Mouse (Mus musculus) hindbrain, embryonic 11.5 days (tissue): ENCODE results near the gene Gm36079. TPM values are rescaled to one million over a fixed set of nuclear protein-coding genes. Genes with fewer than 3 reads are reported as not detected.
"Not testable (repeated sequence)": the region's sequence is repeated elsewhere in the genome, so short reads cannot be mapped to it uniquely, and the experiment has no call there.

Experiments
- ATAC-seq: fragments of 200-750 bp; cut with Nextera tagmentation; 2 replicates; pipeline ENCODE4 v1.8.0; 2017; ENCODE audit warnings: mild to moderate bottlenecking, moderate TSS enrichment, moderate library complexity; ENCODE audit not compliant: low FRiP score
- DNase-seq: peaks from one replicate; pipeline ENCODE4 v3.0.0-alpha.2; 2015; ENCODE audit warnings: low spot score
- H3K27ac ChIP-seq: fragments of 300-500 bp; sonication (generic); 2 replicates; pipeline ENCODE4 v1.5.1; 2014; ENCODE audit warnings: mild to moderate bottlenecking, low read depth, low read length
- H3K27me3 ChIP-seq: fragments of 300-500 bp; sonication (generic); 2 replicates; pipeline ENCODE4 v1.6.1; 2014; ENCODE audit warnings: mild to moderate bottlenecking, low read length, moderate library complexity, mixed read lengths; ENCODE audit not compliant: control insufficient read depth, insufficient read depth
- H3K36me3 ChIP-seq: fragments of 300-500 bp; sonication (generic); 2 replicates; pipeline ENCODE4 v1.6.1; 2014; ENCODE audit warnings: mild to moderate bottlenecking, low read length, moderate library complexity, mixed read lengths; ENCODE audit not compliant: control insufficient read depth, insufficient read depth
- H3K4me1 ChIP-seq: fragments of 300-500 bp; sonication (generic); replicated peaks from 2 replicates; pipeline ENCODE4 v1.6.1; 2014; ENCODE audit warnings: low read length, mixed read lengths; ENCODE audit not compliant: control insufficient read depth, insufficient read depth
- H3K4me2 ChIP-seq: fragments of 300-500 bp; sonication (generic); replicated peaks from 2 replicates; pipeline ENCODE4 v1.6.1; 2014; ENCODE audit warnings: mild to moderate bottlenecking, low read depth, low read length
- H3K4me3 ChIP-seq: fragments of 300-500 bp; sonication (generic); 2 replicates; pipeline ENCODE4 v1.5.1; 2014; ENCODE audit warnings: low read depth, low read length
- H3K9ac ChIP-seq: fragments of 300-500 bp; sonication (generic); 2 replicates; pipeline ENCODE4 v1.6.1; 2014; ENCODE audit warnings: low read depth, low read length
- H3K9me3 ChIP-seq: fragments of 300-500 bp; sonication (generic); 2 replicates; pipeline ENCODE4 v1.6.1; 2016; ENCODE audit warnings: low read length; ENCODE audit not compliant: control insufficient read depth
- WGBS: fragments of 180-500 bp; shearing (Covaris S2); extraction: QIAGEN DNeasy Blood & Tissue Kit; methylation state at CpG from one replicate; pipeline ENCODE4 v1.1.7; 2014; 5-methylcytosine and 5-hydroxymethylcytosine counted together
- polyA plus RNA-seq: library from polyadenylated mRNA; unstranded; fragments of >200 nt; fragmentation: Nextera tagmentation; extraction: Ambion mirVana; gene quantifications from 2 replicates; pipeline ENCODE4 v1.2.1, GENCODE M21; 2014

Gm36079 gene
- polyA plus RNA-seq, 1 experiment from 2014 or later: not detected

GRCm38 (mm10) chr13:120027368-120027767 lies 557 bp upstream of the Gm36079 start:
- WGBS: 3% methylated on average over 10 of the region's 11 CpGs
- H3K9ac ChIP-seq, H3K4me2 ChIP-seq, H3K36me3 ChIP-seq, ATAC-seq, H3K4me3 ChIP-seq, H3K4me1 ChIP-seq, H3K27ac ChIP-seq, H3K9me3 ChIP-seq: not testable (repeated sequence)
- DNase-seq: peak; percentile 37
- H3K27me3 ChIP-seq: peaks cover 10% of the 10 kb centered on the region; the same call in 1 of the 2 replicates

- WGBS: 5% methylated on average over 3 of the region's 13 CpGs
- H3K27ac ChIP-seq, H3K36me3 ChIP-seq, DNase-seq, H3K9ac ChIP-seq, H3K4me2 ChIP-seq, H3K4me3 ChIP-seq, H3K9me3 ChIP-seq, H3K4me1 ChIP-seq: not testable (repeated sequence)
- ATAC-seq: peak; percentile 73
- peaks cover 10% of the 10 kb centered on the region; the same call in 1 of the 2 replicates for H3K27me3 ChIP-seq
These were observed 438 bp downstream of the Gm36079 start for GRCm38 (mm10) chr13:120026373-120026772.

- not testable (repeated sequence) for H3K9me3 ChIP-seq, H3K27ac ChIP-seq, ATAC-seq, H3K4me1 ChIP-seq, H3K4me3 ChIP-seq, H3K36me3 ChIP-seq, H3K4me2 ChIP-seq, H3K9ac ChIP-seq
- H3K27me3 ChIP-seq: peaks cover 10% of the 10 kb centered on the region; the same call in 1 of the 2 replicates
- WGBS: 9% methylated on average over 4 of the region's 4 CpGs
- DNase-seq: peak; percentile 25
These were observed 1.2 kb downstream of the Gm36079 start for GRCm38 (mm10) chr13:120025576-120025975.

- H3K4me2 ChIP-seq, H3K4me1 ChIP-seq, H3K9me3 ChIP-seq, ATAC-seq, H3K4me3 ChIP-seq, H3K9ac ChIP-seq, H3K36me3 ChIP-seq, H3K27ac ChIP-seq: not testable (repeated sequence)
- H3K27me3 ChIP-seq: peaks cover 10% of the 10 kb centered on the region; the same call in 1 of the 2 replicates
- WGBS: 2% methylated on average over 19 of the region's 21 CpGs
- peak; percentile 29 for DNase-seq
These were observed 1.8 kb downstream of the Gm36079 start for GRCm38 (mm10) chr13:120025004-120025403.

GRCm38 (mm10) chr13:120024581-120024980 lies 2.2 kb downstream of the Gm36079 start:
- H3K27ac ChIP-seq, H3K9ac ChIP-seq, H3K4me2 ChIP-seq, H3K4me3 ChIP-seq, H3K4me1 ChIP-seq, ATAC-seq, H3K9me3 ChIP-seq, H3K36me3 ChIP-seq: not testable (repeated sequence)
- H3K27me3 ChIP-seq: peaks cover 10% of the 10 kb centered on the region; the same call in 1 of the 2 replicates
- 8% methylated on average over 9 of the region's 9 CpGs for WGBS
- peak; percentile 27 for DNase-seq

GRCm38 (mm10) chr13:120021477-120021876 lies 5.3 kb downstream of the Gm36079 start:
- H3K27me3 ChIP-seq: peaks cover 10% of the 10 kb centered on the region; the same call in 1 of the 2 replicates
- not testable (repeated sequence) for H3K36me3 ChIP-seq, H3K4me1 ChIP-seq, H3K9ac ChIP-seq, H3K4me3 ChIP-seq, H3K9me3 ChIP-seq, H3K4me2 ChIP-seq, H3K27ac ChIP-seq
- DNase-seq (peak; percentile 51), ATAC-seq (peak; percentile 71; the same call in 1 of the 2 replicates)
- WGBS: no CpG with 5 or more reads among the region's 1 CpGs

- not testable (repeated sequence) for H3K9ac ChIP-seq, H3K36me3 ChIP-seq, H3K27ac ChIP-seq, DNase-seq, H3K27me3 ChIP-seq, H3K4me2 ChIP-seq, H3K4me3 ChIP-seq, H3K4me1 ChIP-seq, H3K9me3 ChIP-seq
- ATAC-seq: peak; percentile 56
- 2% methylated on average over 6 of the region's 32 CpGs for WGBS
These were observed 11.3 kb downstream of the Gm36079 start for GRCm38 (mm10) chr13:120015348-120016007.

- ATAC-seq: not testable (repeated sequence)
- no CpG with 5 or more reads among the region's 2 CpGs for WGBS
These were observed 12.8 kb downstream of the Gm36079 start for GRCm38 (mm10) chr13:120013962-120014361.

GRCm38 (mm10) chr13:120013544-120013943 lies 13.3 kb downstream of the Gm36079 start:
- not testable (repeated sequence) for H3K9ac ChIP-seq, H3K36me3 ChIP-seq, DNase-seq, H3K9me3 ChIP-seq, ATAC-seq, H3K4me2 ChIP-seq, H3K4me3 ChIP-seq, H3K27me3 ChIP-seq, H3K27ac ChIP-seq, H3K4me1 ChIP-seq
- no CpG with 5 or more reads among the region's 5 CpGs for whole genome bisulfite sequencing

More at GRCm38 (mm10) chr13:120013962-120014361, 12.8 kb downstream of the Gm36079 start:
- H3K4me2 ChIP-seq, H3K9ac ChIP-seq, H3K4me1 ChIP-seq, H3K4me3 ChIP-seq, H3K27ac ChIP-seq, H3K9me3 ChIP-seq, H3K36me3 ChIP-seq, H3K27me3 ChIP-seq, DNase-seq: not testable (repeated sequence)
